Mouse (Mus musculus): ENCODE data around the gene Rhbdf1.

- TF ChIP-seq CTCF (IDR thresholded peaks at IDR 0.05; ENCODE audit: borderline replicate concordance, extremely low read depth, insufficient read depth, insufficient read length) (no peak), POLR2A (IDR thresholded peaks at IDR 0.05; ENCODE audit: borderline replicate concordance, extremely low read depth, insufficient read depth, insufficient read length, poor library complexity, severe bottlenecking) (no peak)
These were observed 37.6 kb downstream of the Rhbdf1 start for GRCm38 (mm10) chr11:32184469-32184868.

All from brain, embryonic 14.5 days (tissue).